Mouse (Mus musculus) left cerebral cortex, postnatal 14 days (tissue): Measurements from ENCODE around the gene B3galt5. TPM values are rescaled to one million over a fixed set of nuclear protein-coding genes. Genes with fewer than 3 reads are reported as not detected.
A peak's percentile ranks its signal among the peaks of the same experiment; 100 is the strongest.
"Not testable (repeated sequence)": the region's sequence is repeated elsewhere in the genome, so short reads cannot be mapped to it uniquely, and the experiment has no call there.

Source experiments
- DNase-seq, 2 experiments: peaks; one replicate each; pipeline ENCODE4 v3.0.0; 2021 to 2022; ENCODE audit warnings: low spot score in 2 of 2, mixed read lengths in 1 of 2
- intact Hi-C: fragments of 180-260 bp; cut with DNase I; formaldehyde crosslinking; loops from one replicate; pipeline ENCODE4 v1.15.1; 2025
- total RNA-seq, 2 experiments: library from RNA; stranded (reverse); gene quantifications; 2 replicates each; pipeline ENCODE4 v1.2.3; 2021

Gene B3galt5
- total RNA-seq, 2 experiments from 2014 or later, result 7.0 to 10.8 TPM

- DNase-seq, result peak in 1 of 2 experiments; percentile 29
- intact Hi-C loops, result loop anchor here (5.0 kb wide), 1 partner anchor 49 kb away; no protein-coding TSS in a partner anchor
Observed at GRCm38 (mm10) chr16:96326110-96326999, 90.8 kb downstream of the B3galt5 start.

GRCm38 (mm10) chr16:96327251-96327650 is 91.7 kb downstream of the B3galt5 start:
- intact Hi-C loops, result loop anchor here (5.0 kb wide), 1 partner anchor 50 kb away; no protein-coding TSS in a partner anchor
- not testable (repeated sequence) for DNase-seq

GRCm38 (mm10) chr16:96339570-96339969 is 104.0 kb downstream of the B3galt5 start:
- intact Hi-C loops, result no loop called here
- no peak for DNase-seq

- intact Hi-C loops, result loop anchor here (1.0 to 5.0 kb wide), 2 partner anchors 111 to 194 kb away; partner anchors contain the start of gene Wrb
- peak; percentile 70 to 74 for DNase-seq
Observed at GRCm38 (mm10) chr16:96341269-96341668, 105.7 kb downstream of the B3galt5 start.

GRCm38 (mm10) chr16:96341945-96342344 is 106.3 kb downstream of the B3galt5 start:
- intact Hi-C loops, result loop anchor here (1.0 to 5.0 kb wide), 2 partner anchors 112 to 195 kb away; partner anchors contain the start of gene Wrb
- DNase-seq, result no peak

- DNase-seq, result peak; percentile 91 to 92
- intact Hi-C loops, result loop anchor here (1.0 kb wide), 1 partner anchor 115 kb away; no protein-coding TSS in a partner anchor
Observed at GRCm38 (mm10) chr16:96345117-96345516, 109.5 kb downstream of the B3galt5 start.

- no peak for DNase-seq
- intact Hi-C loops, result no loop called here
Observed at GRCm38 (mm10) chr16:96348070-96348469, 112.5 kb downstream of the B3galt5 start.

GRCm38 (mm10) chr16:96348766-96349165 is 113.2 kb downstream of the B3galt5 start:
- no peak for DNase-seq
- intact Hi-C loops, result no loop called here

- no peak for DNase-seq
- intact Hi-C loops, result no loop called here
Observed at GRCm38 (mm10) chr16:96351520-96351919, 115.9 kb downstream of the B3galt5 start.

- intact Hi-C loops, result no loop called here
- DNase-seq, result no peak
Observed at GRCm38 (mm10) chr16:96353296-96353896, 117.8 kb downstream of the B3galt5 start.

- no peak for DNase-seq
- intact Hi-C loops, result no loop called here
Observed at GRCm38 (mm10) chr16:96353996-96354395, 118.4 kb downstream of the B3galt5 start.

- intact Hi-C loops, result loop anchor here (2.0 to 5.0 kb wide), 2 partner anchors 254 to 313 kb away; no protein-coding TSS in a partner anchor
- DNase-seq, result peak; percentile 18 to 20
Observed at GRCm38 (mm10) chr16:96357903-96358302, 122.3 kb downstream of the B3galt5 start.

- no peak for DNase-seq
- intact Hi-C loops, result no loop called here
Observed at GRCm38 (mm10) chr16:96361305-96362124, 125.9 kb downstream of the B3galt5 start.

- intact Hi-C loops, result no loop called here
- DNase-seq, result no peak
Observed at GRCm38 (mm10) chr16:96362873-96363272, 127.3 kb downstream of the B3galt5 start.

- intact Hi-C loops, result no loop called here
- DNase-seq, result no peak
Observed at GRCm38 (mm10) chr16:96363277-96363676, 127.7 kb downstream of the B3galt5 start.

GRCm38 (mm10) chr16:96364870-96365269 is 129.3 kb downstream of the B3galt5 start:
- intact Hi-C loops, result no loop called here
- no peak for DNase-seq
